Mouse (Mus musculus) lung, embryonic 14.5 days (tissue): ENCODE measurements around the gene Mov10l1. TPM values are rescaled to one million over a fixed set of nuclear protein-coding genes. Genes with fewer than 3 reads are reported as not detected.

Experiments
- ATAC-seq: fragments of 200-750 bp; cut with Nextera tagmentation; 2 replicates; pipeline ENCODE4 v1.8.0; 2017; ENCODE audit warnings: mild to moderate bottlenecking, moderate TSS enrichment, moderate library complexity; ENCODE audit not compliant: insufficient read depth
- DNase-seq: peaks from one replicate; pipeline ENCODE4 v3.0.0-alpha.2; 2015
- H3K27ac ChIP-seq: fragments of 300-500 bp; sonication (generic); 2 replicates; pipeline ENCODE4 v1.5.1; 2014; ENCODE audit warnings: low read depth, mild to moderate bottlenecking, moderate library complexity
- H3K27me3 ChIP-seq: fragments of 300-500 bp; sonication (generic); 2 replicates; pipeline ENCODE4 v1.6.1; 2014; ENCODE audit warnings: low read length, control low read depth; ENCODE audit not compliant: insufficient read depth
- H3K36me3 ChIP-seq: fragments of 300-500 bp; sonication (generic); 2 replicates; pipeline ENCODE4 v1.6.1; 2014; ENCODE audit warnings: control low read depth; ENCODE audit not compliant: insufficient read depth
- H3K4me1 ChIP-seq: fragments of 300-500 bp; sonication (generic); 2 replicates; pipeline ENCODE4 v1.6.1; 2014; ENCODE audit warnings: antibody characterized with exemption, control low read depth; ENCODE audit not compliant: insufficient read depth
- H3K4me2 ChIP-seq: fragments of 300-500 bp; sonication (generic); 2 replicates; pipeline ENCODE4 v1.6.1; 2014; ENCODE audit warnings: mild to moderate bottlenecking
- H3K4me3 ChIP-seq: fragments of 300-500 bp; sonication (generic); 2 replicates; pipeline ENCODE4 v1.5.1; 2014; ENCODE audit warnings: low read depth, low read length
- H3K9ac ChIP-seq: fragments of 300-500 bp; sonication (generic); 2 replicates; pipeline ENCODE4 v1.6.1; 2014
- H3K9me3 ChIP-seq: fragments of 300-500 bp; sonication (generic); 2 replicates; pipeline ENCODE4 v1.6.1; 2016; ENCODE audit warnings: low read depth, low read length, control low read depth
- CTCF ChIP-seq: IDR thresholded peaks from 2 replicates; pipeline ENCODE4 v1.5.1; 2016; ENCODE audit warnings: antibody characterized with exemption, low read depth
- WGBS: fragments of 180-500 bp; shearing (Covaris S2); extraction: QIAGEN DNeasy Blood & Tissue Kit; methylation state at CpG from one replicate; pipeline ENCODE4 v1.1.7; 2014; 5-methylcytosine and 5-hydroxymethylcytosine counted together
- polyA plus RNA-seq: library from polyadenylated mRNA; unstranded; fragments of >200 nt; fragmentation: Nextera tagmentation; extraction: Ambion mirVana; gene quantifications from 2 replicates; pipeline ENCODE4 v1.2.1, GENCODE M21; 2014

Mov10l1 gene
- polyA plus RNA-seq, 1 experiment from 2014 or later: not detected

- H3K27ac ChIP-seq: no peak overlapping the region
- H3K4me2 ChIP-seq: no peak overlapping the region
- H3K36me3 ChIP-seq: no peaks in the 10 kb centered on the region
- ATAC-seq (no peak), DNase-seq (no peak)
- no peak overlapping the region for H3K9ac ChIP-seq
- 76% methylated on average over 6 of the region's 6 CpGs for WGBS
- no peak for TF ChIP-seq CTCF
- 0 out of 2 replicates have a peak, but pooled peaks cover 3% of the 10 kb centered on the region for H3K4me1 ChIP-seq
- peaks cover 58% of the 10 kb centered on the region for H3K27me3 ChIP-seq
- H3K9me3 ChIP-seq: no peaks in the 10 kb centered on the region
- H3K4me3 ChIP-seq: no peak overlapping the region
These were observed 80.8 kb downstream of the Mov10l1 start for GRCm38 (mm10) chr15:89063536-89063935.

- Histone ChIP-seq H3K4me1 (0 out of 2 replicates have a peak, but pooled peaks cover 3% of the 10 kb centered on the region), H3K4me2 (no peak overlapping the region), H3K9me3 (no peaks in the 10 kb centered on the region), H3K27me3 (peaks cover 52% of the 10 kb centered on the region), H3K9ac (no peak overlapping the region), H3K4me3 (no peak overlapping the region), H3K27ac (no peak overlapping the region), H3K36me3 (no peaks in the 10 kb centered on the region)
- DNase-seq: no peak
- WGBS: 92% methylated on average over 5 of the region's 5 CpGs
- ATAC-seq: no peak
- TF ChIP-seq CTCF: no peak
These were observed 82.2 kb downstream of the Mov10l1 start for GRCm38 (mm10) chr15:89064891-89065290.

GRCm38 (mm10) chr15:89067609-89068008, 84.9 kb downstream of the Mov10l1 start:
- DNase-seq (no peak), ATAC-seq (no peak)
- Histone ChIP-seq H3K9ac (no peak overlapping the region), H3K4me1 (no peaks in the 10 kb centered on the region), H3K27ac (no peak overlapping the region), H3K4me2 (peak overlapping the region; percentile 42), H3K4me3 (peak overlapping the region; percentile 11; the same call in 1 of the 2 replicates), H3K9me3 (no peaks in the 10 kb centered on the region), H3K36me3 (no peaks in the 10 kb centered on the region), H3K27me3 (peaks cover 40% of the 10 kb centered on the region)
- WGBS: 26% methylated on average over 35 of the region's 35 CpGs
- TF ChIP-seq CTCF: no peak

GRCm38 (mm10) chr15:89068226-89068625, 85.5 kb downstream of the Mov10l1 start:
- no peak overlapping the region for H3K9ac ChIP-seq
- ATAC-seq: peak; percentile 31; the same call in 1 of the 2 replicates
- peak overlapping the region; percentile 11 for H3K4me3 ChIP-seq
- 15% methylated on average over 26 of the region's 26 CpGs for WGBS
- no peak for TF ChIP-seq CTCF
- no peaks in the 10 kb centered on the region for H3K4me1 ChIP-seq
- peaks cover 40% of the 10 kb centered on the region for H3K27me3 ChIP-seq
- H3K4me2 ChIP-seq: peak overlapping the region; percentile 42
- no peak overlapping the region for H3K27ac ChIP-seq
- no peaks in the 10 kb centered on the region for H3K9me3 ChIP-seq
- H3K36me3 ChIP-seq: no peaks in the 10 kb centered on the region
- peak; percentile 56 for DNase-seq

GRCm38 (mm10) chr15:89069336-89069840, 86.7 kb downstream of the Mov10l1 start:
- Histone ChIP-seq H3K36me3 (no peaks in the 10 kb centered on the region), H3K9me3 (no peaks in the 10 kb centered on the region), H3K27ac (no peak overlapping the region), H3K4me1 (no peaks in the 10 kb centered on the region), H3K4me3 (no peak overlapping the region), H3K27me3 (peaks cover 34% of the 10 kb centered on the region), H3K4me2 (no peak overlapping the region), H3K9ac (no peak overlapping the region)
- WGBS: 67% methylated on average over 19 of the region's 19 CpGs
- DNase-seq (no peak), ATAC-seq (no peak)
- TF ChIP-seq CTCF: no peak

GRCm38 (mm10) chr15:89070606-89071005, 87.9 kb downstream of the Mov10l1 start:
- ATAC-seq (no peak), DNase-seq (no peak)
- 59% methylated on average over 24 of the region's 24 CpGs for WGBS
- Histone ChIP-seq H3K4me3 (no peak overlapping the region), H3K9ac (no peak overlapping the region), H3K4me2 (no peak overlapping the region), H3K9me3 (no peaks in the 10 kb centered on the region), H3K27ac (no peak overlapping the region), H3K27me3 (peaks cover 34% of the 10 kb centered on the region), H3K36me3 (no peaks in the 10 kb centered on the region), H3K4me1 (no peaks in the 10 kb centered on the region)
- TF ChIP-seq CTCF: no peak

GRCm38 (mm10) chr15:89073993-89074603, 91.4 kb downstream of the Mov10l1 start:
- WGBS: 61% methylated on average over 10 of the region's 10 CpGs
- Histone ChIP-seq H3K36me3 (no peaks in the 10 kb centered on the region), H3K27ac (no peak overlapping the region; the same call in 1 of the 2 replicates), H3K4me2 (peak overlapping the region; percentile 73; the same call in 1 of the 2 replicates), H3K4me3 (no peak overlapping the region), H3K9ac (no peak overlapping the region), H3K9me3 (no peaks in the 10 kb centered on the region), H3K4me1 (0 out of 2 replicates have a peak, but pooled peaks cover 5% of the 10 kb centered on the region), H3K27me3 (peaks cover 3% of the 10 kb centered on the region; the same call in 1 of the 2 replicates)
- DNase-seq: no peak
- ATAC-seq: no peak
- no peak for TF ChIP-seq CTCF
